8 mouse cellular contexts compared by ENCODE assay signal in genomic region chr9:7872775-7873439, GRCm38 (mm10). TPM values are rescaled to one million over a fixed set of nuclear protein-coding genes. Genes with fewer than 3 reads are reported as not detected.
DNase-seq lines count a peak whose midpoint lies in the region; ATAC-seq and TF ChIP-seq lines count a peak whose summit lies in the region.

Gene Birc3, minus strand, starts transcription at chr9:7873186.

- intact Hi-C loops in heart, postnatal 10 days (cut with DNase I) = loop anchor here (2.0 kb wide), 1 partner anchor 36 kb away; the partner anchor contains the start of gene Birc2

- H3K36me3 ChIP-seq in forebrain, embryonic 11.5 days (ENCODE audit: control insufficient read depth, insufficient read depth, low read length) = no peaks in the 10 kb centered on the region
- H3K36me3 ChIP-seq in lung, postnatal 0 days (ENCODE audit: insufficient read depth, low read length) = no peaks in the 10 kb centered on the region

- WGBS in forebrain, embryonic 11.5 days = 8% methylated on average over 26 of the region's 26 CpGs
- WGBS in lung, postnatal 0 days = 2% methylated on average over 26 of the region's 26 CpGs

- H3K4me1 ChIP-seq in forebrain, embryonic 11.5 days (replicated peaks; ENCODE audit: control insufficient read depth, insufficient read depth, low read length) = peaks cover 4% of the 10 kb centered on the region
- H3K4me1 ChIP-seq in lung, postnatal 0 days (ENCODE audit: insufficient read depth, low read depth, low read length) = peaks cover 10% of the 10 kb centered on the region

- TF ChIP-seq EP300 in lung, postnatal 0 days (IDR thresholded peaks at IDR 0.05) = peak; percentile 35; the same call in 1 of the 2 replicates

- ATAC-seq in forebrain, embryonic 11.5 days (replicated peaks; ENCODE audit: low FRiP score) = peak; percentile 89
- peak; percentile 76 for ATAC-seq in lung, postnatal 0 days

- H3K27ac ChIP-seq in forebrain, embryonic 11.5 days (ENCODE audit: low read depth, low read length) = no peak within 1 kb of the TSS
- H3K27ac ChIP-seq in lung, postnatal 0 days (ENCODE audit: low read length) = peak within 1 kb of the TSS; percentile 91

- H3K9me3 ChIP-seq in forebrain, embryonic 11.5 days (ENCODE audit: control insufficient read depth, low read length) = no peaks in the 10 kb centered on the region
- H3K9me3 ChIP-seq in lung, postnatal 0 days (ENCODE audit: low read length) = no peaks in the 10 kb centered on the region

- DNase-seq in CD8-positive naive resting alpha-beta T cell, adult 2 months (ENCODE audit: low read depth in 2 of 2, low spot score in 2 of 2) = peak; percentile 91 to 94
- peak; percentile 79 to 86 for DNase-seq in adrenal gland, postnatal 36 days
- peak; percentile 73 for DNase-seq in forebrain, embryonic 11.5 days (ENCODE audit: low spot score)
- peak; percentile 77 to 82 for DNase-seq in heart, postnatal 10 days
- peak; percentile 82 to 83 for DNase-seq in kidney, postnatal 36 days
- peak; percentile 83 for DNase-seq in lung, postnatal 0 days (ENCODE audit: low spot score)
- peak; percentile 53 for DNase-seq in ovary, adult 18-20 months (ENCODE audit: low spot score)
- peak; percentile 82 for DNase-seq in thymus, postnatal 4 days

- peak within 1 kb of the TSS; percentile 40 for H3K4me3 ChIP-seq in forebrain, embryonic 11.5 days (ENCODE audit: low read depth, low read length)
- H3K4me3 ChIP-seq in lung, postnatal 0 days (ENCODE audit: low read depth, low read length) = peak within 1 kb of the TSS; percentile 57

- peak within 1 kb of the TSS; percentile 89 for H3K4me2 ChIP-seq in forebrain, embryonic 11.5 days (ENCODE audit: low read depth, low read length, severe bottlenecking)
- peak within 1 kb of the TSS; percentile 82 for H3K4me2 ChIP-seq in lung, postnatal 0 days (replicated peaks; ENCODE audit: low read depth, low read length)

- H3K9ac ChIP-seq in forebrain, embryonic 11.5 days (ENCODE audit: low read length) = peak within 1 kb of the TSS; percentile 63
- H3K9ac ChIP-seq in lung, postnatal 0 days (replicated peaks; ENCODE audit: low read depth) = peak within 1 kb of the TSS; percentile 63

- TF ChIP-seq CTCF in lung, postnatal 0 days (IDR thresholded peaks at IDR 0.05) = no peak; the same call in 1 of the 2 replicates

- H3K27me3 ChIP-seq in forebrain, embryonic 11.5 days (ENCODE audit: control insufficient read depth, insufficient read depth, low read length) = no peaks in the 10 kb centered on the region
- no peaks in the 10 kb centered on the region for H3K27me3 ChIP-seq in lung, postnatal 0 days (replicated peaks; ENCODE audit: insufficient read depth, low read length)

RNA-seq across cellular contexts. Expression of gene Birc3, which starts in this region (rescaled TPM):
- 10 to 100 TPM; 19.7 to 30.9 TPM for total RNA-seq in adrenal gland, postnatal 36 days (2021)
- polyA plus RNA-seq in forebrain, embryonic 11.5 days (2014; fragmentation: Nextera tagmentation; extraction: Ambion mirVana) = 2.2 and 3.2 TPM in 2 replicates
- 10 to 100 TPM in 1 of 2 experiments, 1 to 10 TPM in 1; 8.5 to 12.0 TPM for total RNA-seq in heart, postnatal 10 days (2021)
- polyA plus RNA-seq in lung, postnatal 0 days (2015; fragmentation: Nextera tagmentation; extraction: Ambion mirVana) = 23.2 and 31.4 TPM in 2 replicates
